Mouse (Mus musculus) macrophage (primary cell): Measurements from ENCODE around the gene Magohb. TPM values are rescaled to one million over a fixed set of nuclear protein-coding genes. Genes with fewer than 3 reads are reported as not detected.
A peak's percentile ranks its signal among the peaks of the same experiment; 100 is the strongest.
"Not testable (repeated sequence)": the region's sequence is repeated elsewhere in the genome, so short reads cannot be mapped to it uniquely, and the experiment has no call there.

Experiments used
- H3K27ac ChIP-seq: fragments of 350-480 bp; formaldehyde crosslinking; 2 replicates; pipeline ENCODE4 v1.9.0; 2021
- H3K36me3 ChIP-seq: fragments of 350-480 bp; formaldehyde crosslinking; 2 replicates; pipeline ENCODE4 v1.9.0; 2021; ENCODE audit errors: inconsistent target
- H3K4me3 ChIP-seq: fragments of 350-480 bp; formaldehyde crosslinking; 2 replicates; pipeline ENCODE4 v1.9.0; 2021; ENCODE audit errors: inconsistent target
- H3K79me2 ChIP-seq: fragments of 350-480 bp; formaldehyde crosslinking; 2 replicates; pipeline ENCODE4 v1.9.0; 2021; ENCODE audit errors: inconsistent target
- WGBS: methylation state at CpG from one replicate; pipeline ENCODE4 v1.1.7; 2026; ENCODE audit warnings: inconsistent platforms; ENCODE audit not compliant: missing documents; 5-methylcytosine and 5-hydroxymethylcytosine counted together
- polyA plus RNA-seq: library from polyadenylated mRNA; stranded (reverse); fragments of 250-400 nt; gene quantifications from 3 replicates; pipeline ENCODE4 v1.2.4, GENCODE M21; 2018; ENCODE audit warnings: inconsistent platforms

The Magohb gene
- polyA plus RNA-seq, 1 experiment from 2014 or later = 11.8 TPM

GRCm38 (mm10) chr6:131290430-131290829 lies 2.6 kb downstream of the Magohb start:
- 0% methylated on average over 2 of the region's 2 CpGs for WGBS
- H3K27ac ChIP-seq = no peak overlapping the region
- H3K4me3 ChIP-seq = no peak overlapping the region
- H3K36me3 ChIP-seq = peaks cover 13% of the 10 kb centered on the region; the same call in 1 of the 2 replicates
- H3K79me2 ChIP-seq = no peaks in the 10 kb centered on the region

- not testable (repeated sequence) for H3K27ac ChIP-seq, H3K36me3 ChIP-seq, H3K4me3 ChIP-seq, H3K79me2 ChIP-seq
- 29% methylated on average over 2 of the region's 2 CpGs for WGBS
Measured at GRCm38 (mm10) chr6:131278160-131278559, 14.9 kb downstream of the Magohb start.

- 93% methylated on average over 4 of the region's 4 CpGs for WGBS
- H3K4me3 ChIP-seq = no peak overlapping the region
Measured at GRCm38 (mm10) chr6:131276659-131277058, 16.4 kb downstream of the Magohb start.

GRCm38 (mm10) chr6:131272311-131272710 lies 20.7 kb downstream of the Magohb start:
- 78% methylated on average over 1 of the region's 1 CpGs for WGBS
- no peak overlapping the region for H3K4me3 ChIP-seq
- no peaks in the 10 kb centered on the region for H3K36me3 ChIP-seq
- no peak overlapping the region for H3K27ac ChIP-seq
- H3K79me2 ChIP-seq = no peaks in the 10 kb centered on the region

More at GRCm38 (mm10) chr6:131276659-131277058, 16.4 kb downstream of the Magohb start:
- no peaks in the 10 kb centered on the region for H3K36me3 ChIP-seq
- no peak overlapping the region for H3K27ac ChIP-seq
- H3K79me2 ChIP-seq = no peaks in the 10 kb centered on the region

- Histone ChIP-seq H3K79me2 (no peaks in the 10 kb centered on the region), H3K27ac (peak overlapping the region; percentile 41), H3K4me3 (no peak overlapping the region), H3K36me3 (no peaks in the 10 kb centered on the region)
- 13% methylated on average over 1 of the region's 1 CpGs for WGBS
Measured at GRCm38 (mm10) chr6:131270312-131270711, 22.7 kb downstream of the Magohb start.

GRCm38 (mm10) chr6:131269599-131269998 lies 23.4 kb downstream of the Magohb start:
- no peak overlapping the region for H3K4me3 ChIP-seq
- 9% methylated on average over 2 of the region's 2 CpGs for WGBS
- H3K36me3 ChIP-seq = no peaks in the 10 kb centered on the region
- no peaks in the 10 kb centered on the region for H3K79me2 ChIP-seq
- peak overlapping the region; percentile 41 for H3K27ac ChIP-seq

- no peak overlapping the region for H3K4me3 ChIP-seq
- no peaks in the 10 kb centered on the region for H3K79me2 ChIP-seq
- WGBS = 49% methylated on average over 5 of the region's 5 CpGs
- no peaks in the 10 kb centered on the region for H3K36me3 ChIP-seq
- no peak overlapping the region for H3K27ac ChIP-seq
Measured at GRCm38 (mm10) chr6:131264175-131264574, 28.9 kb downstream of the Magohb start.

- 74% methylated on average over 3 of the region's 3 CpGs for WGBS
- H3K36me3 ChIP-seq = no peaks in the 10 kb centered on the region
- no peak overlapping the region for H3K4me3 ChIP-seq
- H3K27ac ChIP-seq = no peak overlapping the region
- H3K79me2 ChIP-seq = no peaks in the 10 kb centered on the region
Measured at GRCm38 (mm10) chr6:131262778-131263177, 30.3 kb downstream of the Magohb start.

GRCm38 (mm10) chr6:131262009-131262408 lies 31.0 kb downstream of the Magohb start:
- Histone ChIP-seq H3K36me3 (no peaks in the 10 kb centered on the region), H3K27ac (no peak overlapping the region), H3K4me3 (no peak overlapping the region), H3K79me2 (no peaks in the 10 kb centered on the region)
- WGBS = 86% methylated on average over 3 of the region's 3 CpGs

GRCm38 (mm10) chr6:131247206-131247605 lies 45.8 kb downstream of the Magohb start, which contains the start of gene Klra2:
Gene Klra2 (minus strand): TSS chr6:131247362.
- Histone ChIP-seq H3K4me3 (no peak within 1 kb of the TSS), H3K36me3 (no peaks in the 10 kb centered on the region), H3K27ac (peak within 1 kb of the TSS; percentile 21; the same call in 1 of the 2 replicates), H3K79me2 (no peaks in the 10 kb centered on the region)
- WGBS = 3% methylated on average over 2 of the region's 2 CpGs

- Histone ChIP-seq H3K4me3 (no peak overlapping the region), H3K79me2 (no peaks in the 10 kb centered on the region), H3K27ac (peak overlapping the region; percentile 12; the same call in 1 of the 2 replicates), H3K36me3 (no peaks in the 10 kb centered on the region)
- 31% methylated on average over 2 of the region's 2 CpGs for WGBS
Measured at GRCm38 (mm10) chr6:131245081-131245480, 48.0 kb downstream of the Magohb start.

Other genes with a start within 250 kb of the Magohb start
- 0.55 to 3.9 TPM (median 0.69 TPM) in 3 replicates for gene Klra2, start 45.9 kb downstream of the Magohb start, polyA plus RNA-seq
- not detected in 3 replicates for gene Styk1, start 60.4 kb upstream of the Magohb start, polyA plus RNA-seq
- gene Ybx3, start 95.2 kb upstream of the Magohb start, polyA plus RNA-seq = 23.2 to 133 TPM (median 72.9 TPM) in 3 replicates
- not detected in 3 replicates for gene 5430401F13Rik, start 193.2 kb upstream of the Magohb start, polyA plus RNA-seq
- not detected in 3 replicates for gene Gm6619, start 193.2 kb upstream of the Magohb start, polyA plus RNA-seq